In genomic region chr7:103119406-103119805, GRCm38 (mm10) we compare ENCODE assay signal across 12 mouse cellular contexts. TPM values are rescaled to one million over a fixed set of nuclear protein-coding genes. Genes with fewer than 3 reads are reported as not detected.
DNase-seq lines count a peak whose midpoint lies in the region; ATAC-seq and TF ChIP-seq lines count a peak whose summit lies in the region.
"Had no signal": no experiment of that assay in that cellular context is flagged by ENCODE, and none has a peak within 500 bp of the region (broad histone marks: within the 10 kb centered on the region; RNA-seq: fewer than 3 reads in every experiment).

No protein-coding gene starts in this region.

- DNase-seq in hindbrain, embryonic 14.5 days (ENCODE audit: low spot score) = peak; percentile 29
- peak; percentile 30 for DNase-seq in lung, embryonic 14.5 days
- no peak for DNase-seq in lung, postnatal 36 days
- DNase-seq in ES-CJ7 (ENCODE audit: low read depth, low spot score) = peak; percentile 16
- DNase-seq in embryo, embryonic 10.5 days (ENCODE audit: low spot score) = peak; percentile 12
- DNase-seq in urinary bladder, adult 18-20 months (ENCODE audit: low spot score in 2 of 2) = no peak
- DNase-seq: left cerebral cortex, postnatal 4 days; lung, postnatal 10 days had no signal

- no peak overlapping the region for H3K27ac ChIP-seq in hindbrain, embryonic 14.5 days
- H3K27ac ChIP-seq in hindbrain, embryonic 13.5 days = no peak overlapping the region
- no peak overlapping the region for H3K27ac ChIP-seq in lung, embryonic 14.5 days (ENCODE audit: low read depth)
- no peak overlapping the region for H3K27ac ChIP-seq in forebrain, embryonic 16.5 days (ENCODE audit: low read length)

- H3K4me1 ChIP-seq in hindbrain, embryonic 14.5 days (replicated peaks; ENCODE audit: control insufficient read depth, insufficient read depth, low read length) = no peaks in the 10 kb centered on the region
- no peaks in the 10 kb centered on the region for H3K4me1 ChIP-seq in hindbrain, embryonic 13.5 days (replicated peaks)
- H3K4me1 ChIP-seq in lung, embryonic 14.5 days (ENCODE audit: insufficient read depth) = no peaks in the 10 kb centered on the region
- no peaks in the 10 kb centered on the region for H3K4me1 ChIP-seq in forebrain, embryonic 16.5 days (replicated peaks; ENCODE audit: control insufficient read depth, insufficient read depth, low read length)

- no peaks in the 10 kb centered on the region for H3K27me3 ChIP-seq in hindbrain, embryonic 14.5 days (ENCODE audit: control insufficient read depth, insufficient read depth, low read length)
- H3K27me3 ChIP-seq in hindbrain, embryonic 13.5 days = no peaks in the 10 kb centered on the region
- no peaks in the 10 kb centered on the region for H3K27me3 ChIP-seq in lung, embryonic 14.5 days (ENCODE audit: insufficient read depth, low read length)
- no peaks in the 10 kb centered on the region for H3K27me3 ChIP-seq in forebrain, embryonic 16.5 days (replicated peaks; ENCODE audit: control insufficient read depth, insufficient read depth, low read length)

- ATAC-seq in hindbrain, embryonic 14.5 days (ENCODE audit: low FRiP score) = no peak
- ATAC-seq in hindbrain, embryonic 13.5 days (ENCODE audit: low FRiP score) = no peak
- ATAC-seq in lung, embryonic 14.5 days (ENCODE audit: insufficient read depth) = no peak
- ATAC-seq in forebrain, embryonic 16.5 days = no peak

- TF ChIP-seq CTCF in lung, embryonic 14.5 days (IDR thresholded peaks at IDR 0.05; ENCODE audit: low read depth) = peak; percentile 40

- no peaks in the 10 kb centered on the region for H3K9me3 ChIP-seq in hindbrain, embryonic 14.5 days (ENCODE audit: control insufficient read depth, low read length)
- no peaks in the 10 kb centered on the region for H3K9me3 ChIP-seq in hindbrain, embryonic 13.5 days
- H3K9me3 ChIP-seq in lung, embryonic 14.5 days (ENCODE audit: low read depth, low read length) = no peaks in the 10 kb centered on the region
- no peaks in the 10 kb centered on the region for H3K9me3 ChIP-seq in forebrain, embryonic 16.5 days (ENCODE audit: control insufficient read depth, low read length)

- no peak overlapping the region for H3K4me3 ChIP-seq in hindbrain, embryonic 14.5 days (replicated peaks; ENCODE audit: low read length)
- H3K4me3 ChIP-seq in hindbrain, embryonic 13.5 days = no peak overlapping the region
- no peak overlapping the region for H3K4me3 ChIP-seq in lung, embryonic 14.5 days (ENCODE audit: low read depth, low read length)
- no peak overlapping the region for H3K4me3 ChIP-seq in forebrain, embryonic 16.5 days (replicated peaks; ENCODE audit: low read length)

- H3K9ac ChIP-seq in hindbrain, embryonic 14.5 days = no peak overlapping the region
- H3K9ac ChIP-seq in hindbrain, embryonic 13.5 days = no peak overlapping the region
- no peak overlapping the region for H3K9ac ChIP-seq in lung, embryonic 14.5 days
- H3K9ac ChIP-seq in forebrain, embryonic 16.5 days (replicated peaks; ENCODE audit: low read depth, low read length) = no peak overlapping the region

- H3K36me3 ChIP-seq in hindbrain, embryonic 14.5 days (replicated peaks; ENCODE audit: control insufficient read depth, insufficient read depth) = no peaks in the 10 kb centered on the region
- no peaks in the 10 kb centered on the region for H3K36me3 ChIP-seq in hindbrain, embryonic 13.5 days
- H3K36me3 ChIP-seq in lung, embryonic 14.5 days (ENCODE audit: insufficient read depth) = no peaks in the 10 kb centered on the region
- no peaks in the 10 kb centered on the region for H3K36me3 ChIP-seq in forebrain, embryonic 16.5 days (ENCODE audit: control insufficient read depth, insufficient read depth)

- no peak overlapping the region for H3K4me2 ChIP-seq in hindbrain, embryonic 14.5 days (replicated peaks)
- H3K4me2 ChIP-seq in hindbrain, embryonic 13.5 days = no peak overlapping the region
- H3K4me2 ChIP-seq in lung, embryonic 14.5 days = no peak overlapping the region
- no peak overlapping the region for H3K4me2 ChIP-seq in forebrain, embryonic 16.5 days (ENCODE audit: low read length)
- H3K4me2 ChIP-seq: heart, embryonic 11.5 days had no signal

- WGBS in hindbrain, embryonic 14.5 days = 56% methylated on average over 3 of the region's 3 CpGs
- 58% methylated on average over 3 of the region's 3 CpGs for WGBS in hindbrain, embryonic 13.5 days
- WGBS in lung, embryonic 14.5 days = 46% methylated on average over 3 of the region's 3 CpGs
- WGBS in forebrain, embryonic 16.5 days = 56% methylated on average over 3 of the region's 3 CpGs

RNA-seq across cellular contexts. Expression of gene Olfr586, which starts 6.0 kb away (rescaled TPM):
- not detected in 2 replicates for polyA plus RNA-seq in hindbrain, embryonic 14.5 days (2014; fragmentation: Nextera tagmentation; extraction: Ambion mirVana)
- polyA plus RNA-seq in hindbrain, embryonic 13.5 days (2015; fragmentation: Nextera tagmentation; extraction: Ambion mirVana) = not detected in 2 replicates
- polyA plus RNA-seq in lung, embryonic 14.5 days (2014; fragmentation: Nextera tagmentation; extraction: Ambion mirVana) = not detected in 2 replicates
- not detected in 2 replicates for polyA plus RNA-seq in forebrain, embryonic 16.5 days (2015; fragmentation: Nextera tagmentation; extraction: Ambion mirVana)
- polyA plus RNA-seq: heart, embryonic 11.5 days; testis, adult 2 months had no signal

RNA-seq across cellular contexts. Expression of gene Olfr588-ps1, which starts 21.3 kb away (rescaled TPM):
- polyA plus RNA-seq in hindbrain, embryonic 14.5 days (2014; fragmentation: Nextera tagmentation; extraction: Ambion mirVana) = not detected in 2 replicates
- not detected in 2 replicates for polyA plus RNA-seq in hindbrain, embryonic 13.5 days (2015; fragmentation: Nextera tagmentation; extraction: Ambion mirVana)
- polyA plus RNA-seq in lung, embryonic 14.5 days (2014; fragmentation: Nextera tagmentation; extraction: Ambion mirVana) = not detected in 2 replicates
- polyA plus RNA-seq in forebrain, embryonic 16.5 days (2015; fragmentation: Nextera tagmentation; extraction: Ambion mirVana) = not detected in 2 replicates
- polyA plus RNA-seq: heart, embryonic 11.5 days; testis, adult 2 months had no signal

RNA-seq across cellular contexts. Expression of gene Olfr585, which starts 21.9 kb away (rescaled TPM):
- polyA plus RNA-seq in hindbrain, embryonic 14.5 days (2014; fragmentation: Nextera tagmentation; extraction: Ambion mirVana) = not detected in 2 replicates
- not detected in 2 replicates for polyA plus RNA-seq in hindbrain, embryonic 13.5 days (2015; fragmentation: Nextera tagmentation; extraction: Ambion mirVana)
- not detected in 2 replicates for polyA plus RNA-seq in lung, embryonic 14.5 days (2014; fragmentation: Nextera tagmentation; extraction: Ambion mirVana)
- not detected in 2 replicates for polyA plus RNA-seq in forebrain, embryonic 16.5 days (2015; fragmentation: Nextera tagmentation; extraction: Ambion mirVana)
- polyA plus RNA-seq: heart, embryonic 11.5 days; testis, adult 2 months had no signal

RNA-seq across cellular contexts. Expression of gene Olfr589, which starts 36.8 kb away (rescaled TPM):
- not detected in 2 replicates for polyA plus RNA-seq in hindbrain, embryonic 14.5 days (2014; fragmentation: Nextera tagmentation; extraction: Ambion mirVana)
- not detected in 2 replicates for polyA plus RNA-seq in hindbrain, embryonic 13.5 days (2015; fragmentation: Nextera tagmentation; extraction: Ambion mirVana)
- not detected in 2 replicates for polyA plus RNA-seq in lung, embryonic 14.5 days (2014; fragmentation: Nextera tagmentation; extraction: Ambion mirVana)
- polyA plus RNA-seq in forebrain, embryonic 16.5 days (2015; fragmentation: Nextera tagmentation; extraction: Ambion mirVana) = not detected in 2 replicates
- polyA plus RNA-seq: heart, embryonic 11.5 days; testis, adult 2 months had no signal

RNA-seq across cellular contexts. Expression of gene Olfr584, which starts 37.7 kb away (rescaled TPM):
- polyA plus RNA-seq in hindbrain, embryonic 14.5 days (2014; fragmentation: Nextera tagmentation; extraction: Ambion mirVana) = not detected in 2 replicates
- not detected in 2 replicates for polyA plus RNA-seq in hindbrain, embryonic 13.5 days (2015; fragmentation: Nextera tagmentation; extraction: Ambion mirVana)
- not detected in 2 replicates for polyA plus RNA-seq in lung, embryonic 14.5 days (2014; fragmentation: Nextera tagmentation; extraction: Ambion mirVana)
- not detected in 2 replicates for polyA plus RNA-seq in forebrain, embryonic 16.5 days (2015; fragmentation: Nextera tagmentation; extraction: Ambion mirVana)
- polyA plus RNA-seq: heart, embryonic 11.5 days; testis, adult 2 months had no signal

Comparison
In these comparisons a context has a peak if more than half of its experiments do, and no peak if none do; other contexts are left out.
1. DNase-seq: peak in hindbrain, embryonic 14.5 days (single experiment), lung, embryonic 14.5 days (single experiment), ES-CJ7 (single experiment) and embryo, embryonic 10.5 days (single experiment); none in lung, postnatal 36 days (single experiment) and urinary bladder, adult 18-20 months (0 of 2).